Comparison of ENCODE assay signal across 22 mouse cellular contexts in genomic region chr17:4116476-4116875, GRCm38 (mm10).
A peak's percentile ranks its signal among the peaks of the same experiment; 100 is the strongest.
DNase-seq lines count a peak whose midpoint lies in the region; ATAC-seq and TF ChIP-seq lines count a peak whose summit lies in the region.
"Had no signal": no experiment of that assay in that cellular context is flagged by ENCODE, and none has a peak within 500 bp of the region (broad histone marks: within the 10 kb centered on the region; RNA-seq: fewer than 3 reads in every experiment).

No protein-coding gene starts in this region.

- in situ Hi-C loops in CH12.LX (cut with MboI; ENCODE audit: low pct_ligation_motif_present, low pct_unique_long_range_greater_than_20kb, low sequenced_read_pairs): no loop called here

- H3K36me3 ChIP-seq in CH12.LX (replicated peaks in 1 of 2; ENCODE audit: control insufficient read depth in 1 of 2, insufficient read depth in 1 of 2, low read length in 1 of 2): no peaks in the 10 kb centered on the region
- H3K36me3 ChIP-seq: embryonic facial prominence, embryonic 13.5 days; embryonic facial prominence, embryonic 15.5 days; forebrain, embryonic 10.5 days; forebrain, embryonic 12.5 days had no signal

- DNase-seq in 416B (ENCODE audit: low read depth): peak; percentile 12
- DNase-seq in CH12.LX (ENCODE audit: extremely low read depth): peak; percentile 29
- DNase-seq in telencephalon, adult 2 months (ENCODE audit: low read depth, low spot score): peak; percentile 9
- no peak for DNase-seq in spleen, adult 18-20 months
- DNase-seq: adrenal gland, adult 2 months; adrenal gland, postnatal 10 days; adrenal gland, postnatal 25 days; B cell, adult 2 months; cerebellum, adult 11-12 months; cerebellum, adult 2 months; cerebellum, adult 9-10 months; cerebellum, postnatal 10 days; cerebellum, postnatal 25 days had no signal

- no peak for TF ChIP-seq CTCF in CH12.LX (conservative IDR thresholded peaks at IDR 0.05 in 1 of 2, IDR thresholded peaks at IDR 0.05 in 1 of 2; ENCODE audit: low read depth in 2 of 2, low read length in 2 of 2)

- no peak overlapping the region for H3K4me2 ChIP-seq in CH12.LX (ENCODE audit: insufficient read depth, low read depth, poor library complexity, severe bottlenecking)
- H3K4me2 ChIP-seq: embryonic facial prominence, embryonic 13.5 days; embryonic facial prominence, embryonic 15.5 days; forebrain, embryonic 12.5 days had no signal

- no peaks in the 10 kb centered on the region for H3K27me3 ChIP-seq in CH12.LX (replicated peaks)
- H3K27me3 ChIP-seq: embryonic facial prominence, embryonic 13.5 days; embryonic facial prominence, embryonic 15.5 days; forebrain, embryonic 12.5 days had no signal

- no peak overlapping the region for H3K9ac ChIP-seq in CH12.LX (ENCODE audit: insufficient read depth, low read depth)
- H3K9ac ChIP-seq: embryonic facial prominence, embryonic 13.5 days; embryonic facial prominence, embryonic 15.5 days; forebrain, embryonic 12.5 days had no signal

- H3K4me1 ChIP-seq in CH12.LX (ENCODE audit: control insufficient read depth in 1 of 2, insufficient read depth in 2 of 2): peaks cover 0 to 6% of the 10 kb centered on the region in 2 experiments; a peak in 1 of 4 replicates
- H3K4me1 ChIP-seq: embryonic facial prominence, embryonic 15.5 days; forebrain, embryonic 10.5 days; forebrain, embryonic 12.5 days had no signal

- no peak overlapping the region for H3K4me3 ChIP-seq in CH12.LX (replicated peaks in 1 of 3; ENCODE audit: low read depth in 2 of 3, low read length in 2 of 3, poor library complexity in 1 of 3)
- H3K4me3 ChIP-seq: embryonic facial prominence, embryonic 13.5 days; embryonic facial prominence, embryonic 15.5 days; erythroblast, embryonic 14.5 days; forebrain, embryonic 10.5 days; forebrain, embryonic 12.5 days had no signal

- H3K27ac ChIP-seq in CH12.LX (ENCODE audit: insufficient read depth, low read depth): no peak overlapping the region
- H3K27ac ChIP-seq: embryonic facial prominence, embryonic 13.5 days; embryonic facial prominence, embryonic 15.5 days; forebrain, embryonic 10.5 days; forebrain, embryonic 12.5 days had no signal

- TF ChIP-seq EP300 in CH12.LX (IDR thresholded peaks at IDR 0.05; ENCODE audit: low read length): no peak

- H3K9me3 ChIP-seq in CH12.LX (replicated peaks; ENCODE audit: low read length): no peaks in the 10 kb centered on the region
- H3K9me3 ChIP-seq: embryonic facial prominence, embryonic 13.5 days; embryonic facial prominence, embryonic 15.5 days; forebrain, embryonic 10.5 days; forebrain, embryonic 12.5 days had no signal

- no peak for TF ChIP-seq POLR2A in CH12.LX (IDR thresholded peaks at IDR 0.05; ENCODE audit: low read depth, low read length)

- H3K79me2 ChIP-seq in CH12.LX (replicated peaks; ENCODE audit: control insufficient read depth, extremely low read depth, insufficient read depth, poor library complexity, severe bottlenecking): no peaks in the 10 kb centered on the region

- dilution Hi-C loops in CH12.LX (cut with MboI; ENCODE audit: extremely low pct_ligation_motif_present, extremely low pct_unique_long_range_greater_than_20kb, low sequenced_read_pairs): no loop called here

- TF ChIP-seq RAD21 in CH12.LX (IDR thresholded peaks at IDR 0.05; ENCODE audit: low read depth, low read length): no peak

- ATAC-seq in megakaryocyte, adult 5-6 weeks (ENCODE audit: poor library complexity, severe bottlenecking): no peak
- ATAC-seq: CD4-positive, CD25-positive, alpha-beta regulatory T cell, adult 4 months; forebrain, embryonic 14.5 days; forebrain, embryonic 16.5 days had no signal

TF ChIP-seq in CH12.LX, 34 proteins besides CTCF, POLR2A, EP300 and RAD21:
- no peak for TF ChIP-seq SMC3 (IDR thresholded peaks at IDR 0.05; ENCODE audit: low read depth, low read length)
- no peak for TF ChIP-seq E2F4 (IDR thresholded peaks at IDR 0.05; ENCODE audit: insufficient replicate concordance, low read depth, low read length)
- no peak for TF ChIP-seq NRF1 (IDR thresholded peaks at IDR 0.05; ENCODE audit: low read depth, low read length)
- TF ChIP-seq BHLHE40 (IDR thresholded peaks at IDR 0.05; ENCODE audit: low read depth, low read length): no peak
- no peak for TF ChIP-seq TCF12 (IDR thresholded peaks at IDR 0.05; ENCODE audit: low read depth, low read length)
- TF ChIP-seq MAZ (IDR thresholded peaks at IDR 0.05; ENCODE audit: low read depth, low read length): no peak
- no peak for TF ChIP-seq CHD2 (IDR thresholded peaks at IDR 0.05; ENCODE audit: low read length)
- TF ChIP-seq NELFE (IDR thresholded peaks at IDR 0.05; ENCODE audit: low read depth, low read length): no peak
- no peak for TF ChIP-seq PAX5 (IDR thresholded peaks at IDR 0.05; ENCODE audit: low read length)
- no peak for TF ChIP-seq IRF4 (IDR thresholded peaks at IDR 0.05; ENCODE audit: low read depth, low read length)
- no peak for TF ChIP-seq GABPA (IDR thresholded peaks at IDR 0.05; ENCODE audit: insufficient replicate concordance, low read depth, low read length)

Comparison
In these comparisons a context has a peak if more than half of its experiments do, and no peak if none do; other contexts are left out.
1. DNase-seq: peak in 416B (single experiment), CH12.LX (single experiment) and telencephalon, adult 2 months (single experiment); none in spleen, adult 18-20 months (0 of 2).